Mouse (Mus musculus) spleen, adult 2 months (tissue): Measurements from ENCODE around the gene Cyp2w1. TPM values are rescaled to one million over a fixed set of nuclear protein-coding genes. Genes with fewer than 3 reads are reported as not detected.

Experiments
- DNase-seq, 2 experiments: peaks; one replicate each; pipeline versions ENCODE4 v3.0.0 to v3.0.0-alpha.2; 2012 to 2021; ENCODE audit warnings: low spot score in 2 of 2, low read depth in 1 of 2
- H3K27ac ChIP-seq: fragments of 200-500 bp; 2 replicates; pipeline ENCODE4 v1.5.1; 2012; ENCODE audit warnings: low read length, inconsistent platforms; ENCODE audit not compliant: insufficient read depth
- H3K27me3 ChIP-seq: fragments of 200-500 bp; 2 replicates; pipeline ENCODE4 v1.6.1; 2012; ENCODE audit warnings: mild to moderate bottlenecking, moderate library complexity, low read length, inconsistent platforms; ENCODE audit not compliant: control insufficient read depth, insufficient read depth
- H3K36me3 ChIP-seq: fragments of 200-500 bp; 2 replicates; pipeline ENCODE4 v1.6.1; 2012; ENCODE audit warnings: mild to moderate bottlenecking, low read length, inconsistent platforms; ENCODE audit not compliant: control insufficient read depth, insufficient read depth
- H3K4me1 ChIP-seq: fragments of 200-500 bp; 2 replicates; pipeline ENCODE4 v1.6.1; 2011; ENCODE audit warnings: inconsistent platforms; ENCODE audit not compliant: control insufficient read depth, insufficient read depth, insufficient read length
- H3K4me3 ChIP-seq: fragments of 200-500 bp; 2 replicates; pipeline ENCODE4 v1.5.1; 2011; ENCODE audit warnings: mild to moderate bottlenecking, inconsistent platforms; ENCODE audit not compliant: insufficient read depth, insufficient read length; ENCODE audit errors: extremely low read depth
- CTCF ChIP-seq: fragments of 200-500 bp; IDR thresholded peaks from 2 replicates; pipeline ENCODE4 v1.5.1; 2011; ENCODE audit warnings: mild to moderate bottlenecking, inconsistent platforms; ENCODE audit not compliant: insufficient read depth, insufficient read length, insufficient replicate concordance; ENCODE audit errors: extremely low read depth
- POLR2A ChIP-seq: fragments of 200-500 bp; IDR thresholded peaks from 2 replicates; pipeline ENCODE4 v1.6.1; 2011; ENCODE audit warnings: low read depth, low read length, inconsistent platforms
- WGBS: fragments of 180-500 bp; shearing (Covaris S2); methylation state at CpG from one replicate; pipeline ENCODE4 v1.1.7; 2018; 5-methylcytosine and 5-hydroxymethylcytosine counted together
- polyA plus RNA-seq: library from polyadenylated mRNA; depleted of rRNA; stranded (reverse); fragments of >200 nt; gene quantifications from 2 replicates; pipeline ENCODE4 v1.2.3, GENCODE M21; 2012

Gene Cyp2w1
- polyA plus RNA-seq, 1 experiment: not detected

DNA sequence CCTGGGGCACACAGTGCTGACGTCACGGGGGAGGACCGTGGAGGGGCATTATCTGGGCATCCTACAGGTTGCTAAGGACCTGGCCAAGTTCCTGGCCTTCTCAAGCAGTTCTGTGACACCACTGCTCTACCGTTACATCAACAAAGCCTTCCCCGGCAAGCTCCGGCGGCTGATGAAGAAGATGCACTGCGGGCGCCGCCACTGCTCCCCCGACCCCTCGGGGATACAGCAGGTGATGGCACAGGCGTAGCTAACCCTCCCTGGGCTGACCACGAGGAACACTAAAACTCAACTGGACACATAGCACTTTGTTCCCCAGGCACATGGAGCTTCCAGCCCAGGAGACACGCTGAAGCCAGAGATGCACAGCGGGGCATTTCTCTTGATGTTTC lies 40.8 kb downstream of the Cyp2w1 start:
- Histone ChIP-seq H3K27ac (no peak overlapping the region), H3K4me3 (no peak overlapping the region), H3K27me3 (no peaks in the 10 kb centered on the region), H3K4me1 (peaks cover 17% of the 10 kb centered on the region), H3K36me3 (peaks cover 28% of the 10 kb centered on the region)
- 94% methylated on average over 16 of the region's 16 CpGs for WGBS
- TF ChIP-seq POLR2A (no peak), CTCF (no peak)
- DNase-seq: no peak

DNA sequence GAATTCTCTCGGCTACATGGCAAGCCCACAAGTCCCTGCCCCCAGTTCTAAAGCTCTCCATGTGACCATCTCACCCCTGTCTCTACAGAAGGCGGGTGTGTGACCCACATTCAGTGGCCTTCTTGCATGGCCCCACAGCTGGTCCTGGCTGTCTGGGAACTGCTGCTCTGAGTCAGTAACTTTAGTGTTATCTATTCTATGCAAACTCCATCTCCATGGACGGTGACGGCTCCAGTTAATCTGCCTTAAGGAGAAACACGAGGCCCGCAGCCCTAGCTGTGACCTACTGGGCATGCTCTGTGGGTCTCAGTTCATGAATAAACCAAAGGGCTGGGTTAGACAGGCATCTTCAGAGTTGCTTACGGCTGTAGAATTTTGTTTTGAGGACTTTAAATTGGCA lies 42.0 kb downstream of the Cyp2w1 start:
- Histone ChIP-seq H3K4me1 (peaks cover 12% of the 10 kb centered on the region; the same call in 1 of the 2 replicates), H3K27ac (no peak overlapping the region), H3K36me3 (peaks cover 22% of the 10 kb centered on the region), H3K27me3 (no peaks in the 10 kb centered on the region), H3K4me3 (no peak overlapping the region)
- TF ChIP-seq CTCF (no peak), POLR2A (no peak)
- DNase-seq: no peak
- 81% methylated on average over 7 of the region's 7 CpGs for WGBS

DNA sequence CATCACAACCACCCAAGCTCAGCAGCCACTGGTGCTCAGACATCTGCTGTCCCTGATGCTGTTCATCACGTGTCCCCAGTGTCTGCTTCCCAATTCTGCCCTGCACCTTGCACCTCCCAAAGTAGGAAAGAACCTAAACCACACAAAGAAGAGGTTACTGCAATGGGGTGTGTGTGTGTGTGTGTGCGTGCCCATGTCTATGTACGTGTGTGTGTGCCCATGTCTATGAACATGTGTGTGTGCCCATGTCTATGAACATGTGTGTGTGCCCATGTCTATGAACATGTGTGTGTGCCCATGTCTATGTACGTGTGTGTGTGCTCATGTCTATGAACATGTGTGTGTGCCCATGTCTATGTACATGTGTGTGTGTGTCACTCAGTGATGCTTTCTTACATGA lies 43.1 kb downstream of the Cyp2w1 start:
- 85% methylated on average over 4 of the region's 4 CpGs for WGBS
- no peak overlapping the region for H3K27ac ChIP-seq
- peaks cover 22% of the 10 kb centered on the region for H3K36me3 ChIP-seq

DNA sequence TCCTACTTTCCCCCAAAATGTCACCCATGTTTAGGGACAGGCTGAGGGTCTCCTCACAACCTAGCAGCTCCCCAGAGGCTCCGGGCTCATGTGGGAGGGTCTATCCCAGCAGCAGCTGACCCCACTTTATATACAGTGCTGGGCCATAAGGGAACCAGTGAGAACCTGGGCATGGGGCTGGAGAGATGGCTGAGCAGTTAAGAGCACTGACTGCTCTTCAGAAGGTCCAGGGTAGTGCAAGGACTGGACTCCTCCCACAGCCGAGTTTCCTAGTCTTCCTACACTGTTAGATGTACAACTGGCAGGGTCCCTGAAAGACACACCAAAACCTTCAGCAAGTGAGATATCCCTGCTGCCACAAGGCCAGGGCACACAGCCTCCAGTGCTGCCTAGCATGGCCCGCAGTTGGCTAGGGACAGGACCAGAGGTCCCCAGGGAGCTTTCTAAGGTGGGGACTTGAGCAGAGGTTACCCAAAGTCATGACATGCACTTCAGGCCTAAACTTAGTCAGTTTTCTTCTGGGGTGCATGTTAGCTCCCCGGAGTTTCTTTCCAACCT lies 45.0 kb downstream of the Cyp2w1 start:
- H3K4me3 ChIP-seq: no peak overlapping the region

More for the DNA sequence above, 43.1 kb downstream of the Cyp2w1 start:
- no peak for DNase-seq
- TF ChIP-seq CTCF (no peak), POLR2A (no peak)
- Histone ChIP-seq H3K4me3 (no peak overlapping the region), H3K27me3 (no peaks in the 10 kb centered on the region), H3K4me1 (peaks cover 10% of the 10 kb centered on the region; the same call in 1 of the 2 replicates)

DNA sequence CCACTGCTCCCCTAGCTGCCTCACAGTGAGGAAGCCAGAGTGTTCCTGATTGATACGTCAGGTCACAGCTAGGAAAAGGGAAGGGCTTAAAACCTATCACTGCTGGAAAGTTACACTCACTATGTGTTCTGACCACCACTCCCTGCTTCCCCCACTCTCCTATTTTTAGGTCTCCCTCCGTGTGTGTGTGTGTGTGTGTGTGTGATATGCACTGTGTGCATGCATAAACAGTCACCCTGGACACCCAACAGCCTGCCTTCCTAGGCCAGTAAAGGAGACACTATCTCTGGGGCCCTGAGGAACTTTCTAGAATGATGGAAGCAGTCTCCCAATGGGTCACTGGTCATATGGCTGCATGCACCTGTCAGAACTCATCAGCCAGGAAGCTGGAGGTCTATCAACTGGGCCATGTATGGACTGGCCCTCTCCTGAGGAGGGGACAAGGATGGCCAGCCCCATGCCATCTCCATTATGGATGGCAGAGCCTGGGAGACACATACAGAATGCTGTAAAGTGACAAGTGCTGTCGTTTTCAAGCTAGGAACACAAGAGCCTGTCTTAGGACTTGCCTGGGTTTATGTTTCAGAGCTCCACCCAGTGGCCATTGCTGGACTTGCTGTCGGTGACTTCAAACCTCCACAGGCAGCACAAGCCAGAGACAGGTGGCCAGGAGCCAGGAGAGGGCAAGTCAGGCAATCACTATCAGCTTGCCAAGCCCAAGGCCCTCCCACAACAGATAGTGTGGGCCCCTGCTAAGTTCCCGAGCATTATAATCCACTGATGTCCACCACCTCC lies 45.7 kb downstream of the Cyp2w1 start:
- Histone ChIP-seq H3K4me1 (peaks cover 11% of the 10 kb centered on the region; the same call in 1 of the 2 replicates), H3K4me3 (no peak overlapping the region), H3K36me3 (peaks cover 12% of the 10 kb centered on the region), H3K27me3 (no peaks in the 10 kb centered on the region), H3K27ac (0 out of 2 replicates have a peak overlapping the region, but pooled peaks have one; percentile 0)
- DNase-seq: peak; percentile 82 to 84
- WGBS: 31% methylated on average over 5 of the region's 5 CpGs
- TF ChIP-seq CTCF: peak; percentile 63; the same call in 1 of the 2 replicates
- TF ChIP-seq POLR2A: no peak

More for the DNA sequence above, 45.0 kb downstream of the Cyp2w1 start:
- Histone ChIP-seq H3K36me3 (peaks cover 17% of the 10 kb centered on the region), H3K27me3 (no peaks in the 10 kb centered on the region), H3K27ac (no peak overlapping the region), H3K4me1 (peaks cover 10% of the 10 kb centered on the region; the same call in 1 of the 2 replicates)
- TF ChIP-seq POLR2A (no peak), CTCF (no peak)
- WGBS: 84% methylated on average over 4 of the region's 4 CpGs
- DNase-seq: no peak

DNA sequence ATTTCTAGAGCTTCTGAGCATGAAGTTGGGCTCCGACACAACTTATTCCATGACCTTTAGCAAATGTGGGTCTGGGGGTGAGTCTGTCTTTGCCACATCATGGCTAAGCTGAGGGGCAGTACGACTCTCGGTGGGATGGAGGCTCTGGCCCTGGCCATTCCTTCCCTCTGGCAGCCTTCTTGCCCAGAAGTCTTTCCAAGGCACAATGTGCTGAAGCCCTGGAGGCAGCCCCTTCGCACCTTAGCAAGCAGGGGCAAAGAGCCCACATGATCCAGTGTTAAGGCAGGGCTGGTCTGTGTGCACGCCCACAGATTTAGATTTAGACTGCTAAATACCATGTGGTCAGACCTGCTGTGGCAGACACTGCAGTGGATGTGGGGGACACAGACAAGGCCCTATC lies 46.4 kb downstream of the Cyp2w1 start:
- no peak overlapping the region for H3K4me3 ChIP-seq
- no peak for DNase-seq
- no peak for TF ChIP-seq POLR2A
- no peak for TF ChIP-seq CTCF
- no peak overlapping the region for H3K27ac ChIP-seq
- H3K36me3 ChIP-seq: peaks cover 8% of the 10 kb centered on the region; the same call in 1 of the 2 replicates
- WGBS: 90% methylated on average over 5 of the region's 5 CpGs
- no peaks in the 10 kb centered on the region for H3K27me3 ChIP-seq
- peaks cover 17% of the 10 kb centered on the region; the same call in 1 of the 2 replicates for H3K4me1 ChIP-seq
